Mouse (Mus musculus): ENCODE data around the gene Foxp1. TPM values are rescaled to one million over a fixed set of nuclear protein-coding genes. Genes with fewer than 3 reads are reported as not detected.

Gene Foxp1
- total RNA-seq, 2 experiments from 2014 or later: 44.7 to 51.6 TPM

GRCm38 (mm10) chr6:98946731-98947130 is 575.8 kb downstream of the Foxp1 start:
- DNase-seq: no peak

- DNase-seq: no peak
Measured at GRCm38 (mm10) chr6:98945496-98946412, 576.8 kb downstream of the Foxp1 start.

DNA sequence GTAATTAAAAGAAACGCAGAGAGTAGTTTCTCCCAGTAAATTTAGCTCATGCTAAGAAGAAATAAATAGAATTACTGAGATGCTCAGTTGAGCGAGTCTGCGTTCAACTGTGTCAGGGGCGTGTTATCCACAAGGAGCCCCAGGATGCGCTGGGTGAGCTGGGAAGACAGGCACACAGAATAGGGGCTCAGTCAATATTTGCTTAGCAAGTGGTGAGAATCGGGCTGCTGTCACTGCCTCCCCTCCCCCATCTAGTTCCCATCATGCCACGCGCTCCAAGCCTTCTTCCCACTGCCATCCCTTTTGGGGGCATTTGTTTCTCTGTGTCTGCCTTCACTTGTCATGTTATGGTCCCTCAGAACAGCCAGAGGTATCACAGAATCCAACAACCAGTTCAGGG is 584.2 kb downstream of the Foxp1 start:
- no peak for DNase-seq

DNA sequence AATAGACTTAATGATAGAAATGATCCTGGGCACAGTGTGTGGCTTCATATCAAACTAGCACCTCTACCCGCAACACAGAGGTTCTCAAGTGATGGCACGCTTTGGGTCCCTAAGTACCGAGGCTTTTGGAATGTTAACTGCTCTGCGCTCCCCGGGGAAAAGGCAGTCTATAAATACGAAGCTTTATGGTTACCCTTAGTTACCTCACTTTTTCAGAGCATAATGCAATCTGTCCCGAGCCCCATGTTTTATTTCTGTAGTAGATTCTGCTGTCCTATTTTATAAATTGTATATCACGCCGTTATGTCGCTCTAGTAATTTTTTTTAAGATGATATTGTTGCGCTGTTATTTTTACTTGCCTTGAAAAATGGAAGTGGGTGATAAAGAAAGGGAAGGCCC is 585.0 kb downstream of the Foxp1 start:
- no peak for DNase-seq

GRCm38 (mm10) chr6:98936377-98936776 is 586.1 kb downstream of the Foxp1 start:
- no peak for DNase-seq

DNA sequence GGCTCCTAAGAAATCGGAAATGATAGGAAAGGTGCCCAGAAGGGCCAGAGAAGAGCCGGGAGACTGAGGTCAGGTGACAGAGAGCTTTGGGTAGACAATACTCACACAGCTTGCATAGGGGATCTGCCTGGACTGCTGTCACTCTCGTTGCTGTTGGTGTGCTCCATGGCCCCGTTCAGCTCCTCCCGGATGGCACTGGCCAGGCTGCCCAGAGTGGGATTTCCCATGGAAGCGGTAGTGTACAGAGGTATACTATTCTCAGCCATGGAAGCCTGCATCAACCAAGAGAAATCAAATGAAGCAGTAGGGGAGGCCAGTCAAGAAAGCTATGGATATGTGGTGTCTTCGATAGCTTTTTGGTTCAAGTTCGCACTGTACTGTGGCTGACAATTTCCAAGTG is 587.4 kb downstream of the Foxp1 start:
- no peak for DNase-seq

GRCm38 (mm10) chr6:98934381-98934780 is 588.1 kb downstream of the Foxp1 start:
- DNase-seq: no peak

- no peak for DNase-seq
Measured at GRCm38 (mm10) chr6:98933135-98933724, 589.3 kb downstream of the Foxp1 start.

GRCm38 (mm10) chr6:98931881-98932540 is 590.5 kb downstream of the Foxp1 start:
- DNase-seq: no peak

DNA sequence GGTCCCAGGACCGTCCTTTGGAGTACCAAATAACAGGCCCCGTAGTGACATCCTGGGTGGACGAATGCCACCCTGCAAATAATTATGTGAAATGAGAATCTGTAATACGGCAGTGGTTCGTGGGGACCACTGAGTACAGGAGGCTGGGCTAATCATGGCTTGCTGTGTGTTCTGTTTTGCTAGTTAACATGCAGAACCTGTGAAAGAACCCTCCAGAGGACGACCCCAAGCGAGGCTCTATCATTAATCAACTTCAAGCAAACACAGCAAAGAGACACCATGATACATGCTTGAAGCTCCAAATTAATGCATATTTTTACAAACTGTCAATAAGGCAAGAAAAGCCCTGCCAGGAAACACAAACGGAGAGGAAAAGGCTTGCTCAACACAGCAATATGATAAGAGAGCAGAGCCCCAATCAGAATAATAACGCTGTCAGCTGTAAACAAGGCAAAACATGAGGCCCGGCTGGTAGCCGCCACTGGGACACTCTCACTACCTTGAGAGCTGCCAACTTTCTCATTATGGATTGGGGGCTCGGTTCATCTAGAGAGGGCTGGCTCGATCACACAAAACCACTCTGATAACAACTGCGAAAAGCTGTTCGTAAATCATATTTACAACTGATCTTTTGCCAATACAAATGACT is 591.7 kb downstream of the Foxp1 start:
- DNase-seq: no peak

DNA sequence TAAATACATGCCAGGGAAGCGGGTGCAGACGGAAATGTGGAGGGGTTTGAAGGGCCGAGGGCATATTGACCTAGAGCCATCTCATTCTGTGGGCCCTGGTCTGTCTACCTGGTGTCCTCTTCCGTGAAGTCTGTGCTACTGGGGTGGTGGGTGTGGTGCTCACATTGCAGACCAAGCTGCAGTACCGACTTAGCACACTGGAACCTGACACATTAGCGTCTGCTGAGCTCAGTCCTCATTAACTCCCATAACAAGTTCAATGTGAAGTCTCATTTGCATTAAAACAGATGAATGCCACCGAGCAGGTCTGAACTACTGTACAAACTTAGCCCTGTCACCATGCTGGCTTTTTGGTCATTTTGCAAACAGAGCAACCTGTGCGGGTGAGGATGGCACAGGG is 594.2 kb downstream of the Foxp1 start:
- no peak for DNase-seq

GRCm38 (mm10) chr6:98901259-98901658 is 621.3 kb downstream of the Foxp1 start:
- DNase-seq: no peak

GRCm38 (mm10) chr6:98878208-98878607 is 644.3 kb downstream of the Foxp1 start:
- DNase-seq: no peak

- DNase-seq: no peak
Measured at GRCm38 (mm10) chr6:98876401-98876800, 646.1 kb downstream of the Foxp1 start.

Small RNAs within 50 kb of the gene (microRNA-seq; reads per million reads assigned to microRNA genes)
- gene Gm22328 (not detected), gene Gm49348 (not detected)

Other genes with a start within 250 kb of the Foxp1 start
- gene Eif4e3, start 144.1 kb upstream of the Foxp1 start, total RNA-seq (2021): 10 to 100 TPM; 26.0 to 27.0 TPM
- 1 to 10 TPM; 2.4 to 6.6 TPM for gene Gm20696, start 144.1 kb upstream of the Foxp1 start, total RNA-seq (2021)
- 1 to 10 TPM; 3.7 to 4.6 TPM for gene Gpr27, start 170.0 kb upstream of the Foxp1 start, total RNA-seq (2021)
- not detected for gene Prok2, start 203.7 kb upstream of the Foxp1 start, total RNA-seq (2021)